Mouse (Mus musculus) limb, embryonic 11.5 days (tissue): Measurements from ENCODE around the gene 1810046K07Rik. TPM values are rescaled to one million over a fixed set of nuclear protein-coding genes. Genes with fewer than 3 reads are reported as not detected.

Experiments
- ATAC-seq: fragments of 200-750 bp; cut with Nextera tagmentation; 2 replicates; pipeline ENCODE4 v1.8.0; 2017; ENCODE audit warnings: low read depth; ENCODE audit not compliant: insufficient number of reproducible peaks, low FRiP score, low TSS enrichment
- DNase-seq: peaks from one replicate; pipeline ENCODE4 v3.0.0-alpha.2; 2015; ENCODE audit warnings: low spot score
- H3K27ac ChIP-seq: fragments of 300-500 bp; sonication (generic); replicated peaks from 2 replicates; pipeline ENCODE4 v1.5.1; 2014; ENCODE audit warnings: low read depth, mild to moderate bottlenecking, low read length
- H3K27me3 ChIP-seq: fragments of 300-500 bp; sonication (generic); 2 replicates; pipeline ENCODE4 v1.6.1; 2014; ENCODE audit warnings: mild to moderate bottlenecking, low read length, mixed read lengths; ENCODE audit not compliant: control insufficient read depth, insufficient read depth
- H3K36me3 ChIP-seq: fragments of 300-500 bp; sonication (generic); 2 replicates; pipeline ENCODE4 v1.6.1; 2014; ENCODE audit warnings: mild to moderate bottlenecking, low read length, moderate library complexity, mixed read lengths; ENCODE audit not compliant: control insufficient read depth, insufficient read depth
- H3K4me1 ChIP-seq: fragments of 300-500 bp; sonication (generic); 2 replicates; pipeline ENCODE4 v1.6.1; 2014; ENCODE audit warnings: low read length, mixed read lengths; ENCODE audit not compliant: control insufficient read depth, insufficient read depth
- H3K4me2 ChIP-seq: fragments of 300-500 bp; sonication (generic); 2 replicates; pipeline ENCODE4 v1.6.1; 2014; ENCODE audit warnings: low read depth, mild to moderate bottlenecking, moderate library complexity; ENCODE audit not compliant: severe bottlenecking
- H3K4me3 ChIP-seq: fragments of 300-500 bp; sonication (generic); 2 replicates; pipeline ENCODE4 v1.5.1; 2014; ENCODE audit warnings: low read depth, low read length
- H3K9ac ChIP-seq: fragments of 300-500 bp; sonication (generic); 2 replicates; pipeline ENCODE4 v1.6.1; 2014; ENCODE audit warnings: mild to moderate bottlenecking, low read length
- H3K9me3 ChIP-seq: fragments of 300-500 bp; sonication (generic); 2 replicates; pipeline ENCODE4 v1.6.1; 2016; ENCODE audit warnings: low read length; ENCODE audit not compliant: control insufficient read depth
- WGBS: fragments of 180-500 bp; shearing (Covaris S2); extraction: QIAGEN DNeasy Blood & Tissue Kit; methylation state at CpG from one replicate; pipeline ENCODE4 v1.1.7; 2014; 5-methylcytosine and 5-hydroxymethylcytosine counted together
- polyA plus RNA-seq: library from polyadenylated mRNA; unstranded; fragments of >200 nt; fragmentation: Nextera tagmentation; extraction: Ambion mirVana; gene quantifications from 2 replicates; pipeline ENCODE4 v1.2.1, GENCODE M21; 2014

1810046K07Rik gene
- polyA plus RNA-seq, 1 experiment from 2014 or later: not detected

DNA sequence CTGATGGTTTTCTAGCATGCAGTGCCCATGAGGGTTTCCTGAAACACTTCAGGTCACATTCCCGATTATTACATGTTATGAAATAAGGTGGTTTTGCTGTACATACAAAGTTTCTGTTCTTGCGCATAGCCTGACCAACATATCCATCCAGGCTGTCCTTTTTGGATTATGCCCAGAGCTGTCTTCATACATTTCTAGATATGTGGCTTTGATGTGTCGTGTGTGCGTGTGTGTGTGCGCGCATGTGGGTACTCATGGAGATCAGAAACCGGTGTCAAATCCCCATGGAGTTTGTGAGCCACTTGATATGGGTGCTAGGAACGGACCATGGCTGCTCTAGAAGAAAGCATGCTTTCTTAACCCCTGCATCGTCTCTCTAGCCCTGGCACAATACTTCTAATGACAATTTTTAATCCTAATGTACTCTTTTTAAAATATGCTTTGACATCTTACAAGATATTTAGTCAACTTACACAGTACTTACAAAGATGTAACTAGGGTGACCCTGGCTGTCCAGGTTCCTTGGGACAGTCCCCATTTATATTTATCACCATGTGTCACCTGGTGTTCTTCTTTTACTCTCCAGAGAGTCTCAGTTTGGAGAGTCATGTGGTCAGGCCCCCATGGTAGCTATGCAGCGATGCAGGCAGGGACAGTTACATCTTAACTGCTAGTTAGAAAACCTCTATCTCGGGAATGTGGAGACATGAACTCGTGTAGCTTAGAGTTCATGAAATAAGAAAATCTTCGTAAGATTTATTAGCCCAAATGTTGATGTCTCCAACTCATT is 2.9 kb upstream of the 1810046K07Rik start:
- ATAC-seq (no peak), DNase-seq (no peak)
- no peak overlapping the region for H3K9ac ChIP-seq
- no peaks in the 10 kb centered on the region for H3K9me3 ChIP-seq
- WGBS: 90% methylated on average over 13 of the region's 13 CpGs
- H3K4me2 ChIP-seq: no peak overlapping the region
- H3K36me3 ChIP-seq: no peaks in the 10 kb centered on the region
- no peak overlapping the region for H3K27ac ChIP-seq
- no peaks in the 10 kb centered on the region for H3K4me1 ChIP-seq
- H3K27me3 ChIP-seq: no peaks in the 10 kb centered on the region
- no peak overlapping the region for H3K4me3 ChIP-seq

GRCm38 (mm10) chr9:51327555-51327903 is 1.2 kb downstream of the 1810046K07Rik start:
- H3K9ac ChIP-seq: no peak overlapping the region
- H3K27ac ChIP-seq: no peak overlapping the region
- no peak overlapping the region for H3K4me2 ChIP-seq
- no peak overlapping the region for H3K4me3 ChIP-seq
- no peaks in the 10 kb centered on the region for H3K9me3 ChIP-seq
- no peaks in the 10 kb centered on the region for H3K27me3 ChIP-seq
- no peak for ATAC-seq
- DNase-seq: no peak
- H3K4me1 ChIP-seq: no peaks in the 10 kb centered on the region
- H3K36me3 ChIP-seq: no peaks in the 10 kb centered on the region
- 82% methylated on average over 5 of the region's 5 CpGs for WGBS

- Histone ChIP-seq H3K4me3 (no peak overlapping the region), H3K4me1 (no peaks in the 10 kb centered on the region), H3K9ac (no peak overlapping the region), H3K36me3 (no peaks in the 10 kb centered on the region), H3K9me3 (no peaks in the 10 kb centered on the region), H3K27me3 (no peaks in the 10 kb centered on the region), H3K27ac (no peak overlapping the region), H3K4me2 (no peak overlapping the region)
- 91% methylated on average over 11 of the region's 11 CpGs for WGBS
- no peak for DNase-seq
- no peak for ATAC-seq
These were observed 1.8 kb downstream of the 1810046K07Rik start for GRCm38 (mm10) chr9:51326619-51327554.

GRCm38 (mm10) chr9:51324406-51325065 is 4.2 kb downstream of the 1810046K07Rik start:
- WGBS: 81% methylated on average over 7 of the region's 7 CpGs
- no peak overlapping the region for H3K27ac ChIP-seq

DNA sequence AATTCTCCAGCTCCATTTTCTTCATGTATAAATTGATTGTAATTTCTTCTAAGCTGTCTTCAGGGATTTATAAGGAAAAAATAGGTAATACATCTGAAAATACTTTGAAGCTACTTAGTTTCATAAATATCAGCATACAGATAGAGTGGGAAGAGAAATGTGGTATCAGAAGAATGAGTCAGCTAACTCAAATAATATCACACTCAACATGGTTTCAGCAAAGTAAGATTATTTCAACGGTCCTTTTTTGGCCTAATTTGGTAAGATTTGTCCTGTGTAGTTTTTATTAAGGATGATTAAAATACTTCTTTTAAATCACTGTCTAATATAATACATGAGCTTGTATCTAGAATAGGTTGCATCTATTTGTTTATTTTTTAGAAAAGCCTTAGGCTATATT is 8.6 kb downstream of the 1810046K07Rik start:
- Histone ChIP-seq H3K9ac (no peak overlapping the region), H3K4me1 (no peaks in the 10 kb centered on the region), H3K4me2 (no peak overlapping the region), H3K27ac (no peak overlapping the region), H3K9me3 (no peaks in the 10 kb centered on the region), H3K27me3 (no peaks in the 10 kb centered on the region), H3K4me3 (no peak overlapping the region), H3K36me3 (no peaks in the 10 kb centered on the region)
- ATAC-seq: no peak
- DNase-seq: no peak
- WGBS: 92% methylated on average over 1 of the region's 1 CpGs

More at GRCm38 (mm10) chr9:51324406-51325065, 4.2 kb downstream of the 1810046K07Rik start:
- DNase-seq: no peak
- Histone ChIP-seq H3K27me3 (no peaks in the 10 kb centered on the region), H3K4me3 (no peak overlapping the region), H3K4me1 (no peaks in the 10 kb centered on the region), H3K9me3 (no peaks in the 10 kb centered on the region), H3K36me3 (no peaks in the 10 kb centered on the region), H3K4me2 (no peak overlapping the region), H3K9ac (no peak overlapping the region)
- ATAC-seq: no peak

DNA sequence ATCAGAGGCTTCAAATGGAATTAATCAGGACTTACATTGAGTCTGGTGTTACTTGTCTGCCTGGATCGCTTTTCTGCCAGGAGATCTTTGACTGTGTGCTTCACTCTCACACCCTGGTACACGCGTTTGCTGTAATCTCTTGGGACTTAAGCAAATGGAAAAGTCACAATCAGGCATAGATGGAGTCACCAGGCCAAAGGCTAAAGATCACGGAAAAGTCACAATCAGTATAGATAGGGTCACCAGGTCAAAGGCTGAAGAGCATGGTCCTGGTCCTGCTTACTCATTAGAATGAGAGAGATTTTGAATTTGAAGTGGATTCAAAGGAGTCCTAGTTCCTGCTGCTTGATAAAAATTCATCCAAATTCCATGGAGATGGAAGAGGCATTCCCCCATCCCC is 10.5 kb downstream of the 1810046K07Rik start:
- Histone ChIP-seq H3K9me3 (no peaks in the 10 kb centered on the region), H3K27me3 (no peaks in the 10 kb centered on the region), H3K4me2 (no peak overlapping the region), H3K4me3 (no peak overlapping the region), H3K4me1 (no peaks in the 10 kb centered on the region), H3K9ac (no peak overlapping the region), H3K27ac (no peak overlapping the region), H3K36me3 (no peaks in the 10 kb centered on the region)
- ATAC-seq (no peak), DNase-seq (no peak)
- WGBS: 83% methylated on average over 4 of the region's 4 CpGs

GRCm38 (mm10) chr9:51317322-51317721 is 11.4 kb downstream of the 1810046K07Rik start:
- Histone ChIP-seq H3K4me3 (no peak overlapping the region), H3K27ac (no peak overlapping the region), H3K9me3 (no peaks in the 10 kb centered on the region), H3K4me1 (no peaks in the 10 kb centered on the region), H3K4me2 (no peak overlapping the region), H3K9ac (no peak overlapping the region), H3K27me3 (no peaks in the 10 kb centered on the region), H3K36me3 (no peaks in the 10 kb centered on the region)
- 93% methylated on average over 4 of the region's 4 CpGs for WGBS
- DNase-seq (no peak), ATAC-seq (no peak)

- DNase-seq (no peak), ATAC-seq (no peak)
- 77% methylated on average over 6 of the region's 6 CpGs for WGBS
- H3K4me1 ChIP-seq: no peaks in the 10 kb centered on the region
- no peaks in the 10 kb centered on the region for H3K36me3 ChIP-seq
- no peak overlapping the region for H3K27ac ChIP-seq
- no peak overlapping the region for H3K4me3 ChIP-seq
- no peaks in the 10 kb centered on the region for H3K27me3 ChIP-seq
- H3K9me3 ChIP-seq: no peaks in the 10 kb centered on the region
- H3K4me2 ChIP-seq: no peak overlapping the region
- H3K9ac ChIP-seq: no peak overlapping the region
These were observed 13.2 kb downstream of the 1810046K07Rik start for GRCm38 (mm10) chr9:51315402-51316063.
